Mouse (Mus musculus) fat pad, adult 2 months (tissue): ENCODE results near the gene Lhfpl3.

ENCODE experiments used
- DNase-seq: peaks from one replicate; pipeline ENCODE4 v3.0.0-alpha.2; 2011; ENCODE audit warnings: low read depth, low spot score; ENCODE audit errors: extremely low read depth

Gene Lhfpl3

GRCm38 (mm10) chr5:23273309-23273708 lies 527.5 kb downstream of the Lhfpl3 start:
- no peak for DNase-seq

GRCm38 (mm10) chr5:23279364-23279763 lies 533.5 kb downstream of the Lhfpl3 start:
- DNase-seq: no peak

GRCm38 (mm10) chr5:23284884-23285283 lies 539.0 kb downstream of the Lhfpl3 start:
- no peak for DNase-seq

- DNase-seq: no peak
These were observed 543.3 kb downstream of the Lhfpl3 start for GRCm38 (mm10) chr5:23289149-23289548.
